Mouse (Mus musculus): Measurements from ENCODE around the gene Myh6. TPM values are rescaled to one million over a fixed set of nuclear protein-coding genes. Genes with fewer than 3 reads are reported as not detected.
"Not testable (repeated sequence)": the region's sequence is repeated elsewhere in the genome, so short reads cannot be mapped to it uniquely, and the experiment has no call there.

Myh6 gene
- polyA plus RNA-seq, 1 experiment from 2014 or later, result 1.1 TPM

- no peak overlapping the region for H3K9ac ChIP-seq (replicated peaks; ENCODE audit: low read length)
- H3K4me3 ChIP-seq (ENCODE audit: low read length), result no peak overlapping the region
- H3K27ac ChIP-seq (ENCODE audit: low read length), result no peak overlapping the region
- H3K4me1 ChIP-seq (ENCODE audit: insufficient read depth, low read length), result no peaks in the 10 kb centered on the region
- H3K36me3 ChIP-seq (ENCODE audit: insufficient read depth, low read length), result no peaks in the 10 kb centered on the region
- H3K4me2 ChIP-seq (replicated peaks; ENCODE audit: low read depth, low read length), result no peak overlapping the region
- no peaks in the 10 kb centered on the region for H3K9me3 ChIP-seq (ENCODE audit: low read length)
- ATAC-seq (ENCODE audit: low FRiP score, low TSS enrichment), result no peak
- WGBS, result 72% methylated on average over 9 of the region's 9 CpGs
- no peaks in the 10 kb centered on the region for H3K27me3 ChIP-seq (ENCODE audit: insufficient read depth, low read length)
Measured at GRCm38 (mm10) chr14:54948781-54949180, 17.9 kb downstream of the Myh6 start.

GRCm38 (mm10) chr14:54947008-54947407 lies 19.7 kb downstream of the Myh6 start:
- not testable (repeated sequence) for ATAC-seq (ENCODE audit: low FRiP score, low TSS enrichment)

GRCm38 (mm10) chr14:54945975-54946704 lies 20.6 kb downstream of the Myh6 start:
- no peak overlapping the region for H3K27ac ChIP-seq (ENCODE audit: low read length)
- H3K36me3 ChIP-seq (ENCODE audit: insufficient read depth, low read length), result no peaks in the 10 kb centered on the region
- H3K27me3 ChIP-seq (ENCODE audit: insufficient read depth, low read length), result no peaks in the 10 kb centered on the region
- H3K9me3 ChIP-seq (ENCODE audit: low read length), result no peaks in the 10 kb centered on the region
- WGBS, result 64% methylated on average over 19 of the region's 19 CpGs
- no peak overlapping the region for H3K4me3 ChIP-seq (ENCODE audit: low read length)
- no peak for ATAC-seq (ENCODE audit: low FRiP score, low TSS enrichment)
- no peak overlapping the region for H3K9ac ChIP-seq (replicated peaks; ENCODE audit: low read length)
- H3K4me2 ChIP-seq (replicated peaks; ENCODE audit: low read depth, low read length), result no peak overlapping the region
- no peaks in the 10 kb centered on the region for H3K4me1 ChIP-seq (ENCODE audit: insufficient read depth, low read length)

More at GRCm38 (mm10) chr14:54947008-54947407, 19.7 kb downstream of the Myh6 start:
- not testable (repeated sequence) for H3K27ac ChIP-seq (ENCODE audit: low read length); H3K9me3 ChIP-seq (ENCODE audit: low read length); H3K4me1 ChIP-seq (ENCODE audit: insufficient read depth, low read length); H3K27me3 ChIP-seq (ENCODE audit: insufficient read depth, low read length); H3K36me3 ChIP-seq (ENCODE audit: insufficient read depth, low read length); H3K4me2 ChIP-seq (replicated peaks; ENCODE audit: low read depth, low read length); H3K4me3 ChIP-seq (ENCODE audit: low read length); H3K9ac ChIP-seq (replicated peaks; ENCODE audit: low read length)
- WGBS, result 86% methylated on average over 8 of the region's 11 CpGs

GRCm38 (mm10) chr14:54944939-54945338 lies 21.8 kb downstream of the Myh6 start:
- Histone ChIP-seq H3K9ac (replicated peaks; ENCODE audit: low read length) (no peak overlapping the region), H3K27ac (ENCODE audit: low read length) (no peak overlapping the region), H3K9me3 (ENCODE audit: low read length) (no peaks in the 10 kb centered on the region), H3K4me1 (ENCODE audit: insufficient read depth, low read length) (0 out of 2 replicates have a peak, but pooled peaks cover 3% of the 10 kb centered on the region), H3K4me2 (replicated peaks; ENCODE audit: low read depth, low read length) (no peak overlapping the region), H3K27me3 (ENCODE audit: insufficient read depth, low read length) (no peaks in the 10 kb centered on the region), H3K36me3 (ENCODE audit: insufficient read depth, low read length) (no peaks in the 10 kb centered on the region), H3K4me3 (ENCODE audit: low read length) (no peak overlapping the region)
- WGBS, result 76% methylated on average over 2 of the region's 2 CpGs
- no peak for ATAC-seq (ENCODE audit: low FRiP score, low TSS enrichment)

- Histone ChIP-seq H3K27me3 (ENCODE audit: insufficient read depth, low read length) (no peaks in the 10 kb centered on the region), H3K9me3 (ENCODE audit: low read length) (no peaks in the 10 kb centered on the region), H3K9ac (replicated peaks; ENCODE audit: low read length) (no peak overlapping the region), H3K4me3 (ENCODE audit: low read length) (no peak overlapping the region), H3K4me1 (ENCODE audit: insufficient read depth, low read length) (0 out of 2 replicates have a peak, but pooled peaks cover 5% of the 10 kb centered on the region), H3K36me3 (ENCODE audit: insufficient read depth, low read length) (no peaks in the 10 kb centered on the region), H3K27ac (ENCODE audit: low read length) (no peak overlapping the region), H3K4me2 (replicated peaks; ENCODE audit: low read depth, low read length) (no peak overlapping the region)
- ATAC-seq (ENCODE audit: low FRiP score, low TSS enrichment), result no peak
- WGBS, result 96% methylated on average over 7 of the region's 7 CpGs
Measured at GRCm38 (mm10) chr14:54943971-54944370, 22.8 kb downstream of the Myh6 start.

- H3K27me3 ChIP-seq (ENCODE audit: insufficient read depth, low read length), result no peaks in the 10 kb centered on the region
- H3K9me3 ChIP-seq (ENCODE audit: low read length), result no peaks in the 10 kb centered on the region
- 84% methylated on average over 7 of the region's 8 CpGs for WGBS
- ATAC-seq (ENCODE audit: low FRiP score, low TSS enrichment), result no peak
- no peaks in the 10 kb centered on the region for H3K36me3 ChIP-seq (ENCODE audit: insufficient read depth, low read length)
- no peak overlapping the region for H3K4me3 ChIP-seq (ENCODE audit: low read length)
- 0 out of 2 replicates have a peak, but pooled peaks cover 5% of the 10 kb centered on the region for H3K4me1 ChIP-seq (ENCODE audit: insufficient read depth, low read length)
- no peak overlapping the region for H3K4me2 ChIP-seq (replicated peaks; ENCODE audit: low read depth, low read length)
- no peak overlapping the region for H3K9ac ChIP-seq (replicated peaks; ENCODE audit: low read length)
- no peak overlapping the region for H3K27ac ChIP-seq (ENCODE audit: low read length)
Measured at GRCm38 (mm10) chr14:54942479-54942878, 24.2 kb downstream of the Myh6 start.

- WGBS, result 59% methylated on average over 13 of the region's 13 CpGs
- no peaks in the 10 kb centered on the region for H3K36me3 ChIP-seq (ENCODE audit: insufficient read depth, low read length)
- peaks cover 10% of the 10 kb centered on the region; the same call in 1 of the 2 replicates for H3K4me1 ChIP-seq (ENCODE audit: insufficient read depth, low read length)
- no peak overlapping the region for H3K27ac ChIP-seq (ENCODE audit: low read length)
- no peak overlapping the region for H3K4me2 ChIP-seq (replicated peaks; ENCODE audit: low read depth, low read length)
- no peak overlapping the region for H3K4me3 ChIP-seq (ENCODE audit: low read length)
- H3K9me3 ChIP-seq (ENCODE audit: low read length), result no peaks in the 10 kb centered on the region
- no peak for ATAC-seq (ENCODE audit: low FRiP score, low TSS enrichment)
- no peak overlapping the region for H3K9ac ChIP-seq (replicated peaks; ENCODE audit: low read length)
- H3K27me3 ChIP-seq (ENCODE audit: insufficient read depth, low read length), result no peaks in the 10 kb centered on the region
Measured at GRCm38 (mm10) chr14:54941024-54941978, 25.4 kb downstream of the Myh6 start.

GRCm38 (mm10) chr14:54940176-54940530 lies 26.6 kb downstream of the Myh6 start:
- Histone ChIP-seq H3K27ac (ENCODE audit: low read length) (no peak overlapping the region), H3K4me1 (ENCODE audit: insufficient read depth, low read length) (peaks cover 16% of the 10 kb centered on the region; the same call in 1 of the 2 replicates), H3K4me2 (replicated peaks; ENCODE audit: low read depth, low read length) (no peak overlapping the region), H3K27me3 (ENCODE audit: insufficient read depth, low read length) (no peaks in the 10 kb centered on the region), H3K9ac (replicated peaks; ENCODE audit: low read length) (no peak overlapping the region), H3K4me3 (ENCODE audit: low read length) (no peak overlapping the region), H3K9me3 (ENCODE audit: low read length) (no peaks in the 10 kb centered on the region), H3K36me3 (ENCODE audit: insufficient read depth, low read length) (no peaks in the 10 kb centered on the region)
- 61% methylated on average over 3 of the region's 3 CpGs for WGBS
- ATAC-seq (ENCODE audit: low FRiP score, low TSS enrichment), result no peak

- Histone ChIP-seq H3K27me3 (ENCODE audit: insufficient read depth, low read length) (no peaks in the 10 kb centered on the region), H3K4me2 (replicated peaks; ENCODE audit: low read depth, low read length) (no peak overlapping the region), H3K4me3 (ENCODE audit: low read length) (no peak overlapping the region), H3K4me1 (ENCODE audit: insufficient read depth, low read length) (peaks cover 16% of the 10 kb centered on the region; the same call in 1 of the 2 replicates), H3K9me3 (ENCODE audit: low read length) (no peaks in the 10 kb centered on the region), H3K27ac (ENCODE audit: low read length) (peak overlapping the region; percentile 13; the same call in 1 of the 2 replicates), H3K9ac (replicated peaks; ENCODE audit: low read length) (no peak overlapping the region), H3K36me3 (ENCODE audit: insufficient read depth, low read length) (no peaks in the 10 kb centered on the region)
- peak; percentile 57 for ATAC-seq (ENCODE audit: low FRiP score, low TSS enrichment)
- WGBS, result 40% methylated on average over 12 of the region's 12 CpGs
Measured at GRCm38 (mm10) chr14:54939434-54940175, 27.1 kb downstream of the Myh6 start.
